Mouse (Mus musculus) lung, embryonic 16.5 days (tissue): ENCODE measurements around the gene Cdh4. TPM values are rescaled to one million over a fixed set of nuclear protein-coding genes. Genes with fewer than 3 reads are reported as not detected.

Experiments
- ATAC-seq: fragments of 200-750 bp; cut with Nextera tagmentation; 2 replicates; pipeline ENCODE4 v1.8.0; 2017; ENCODE audit warnings: low read depth, mild to moderate bottlenecking, moderate library complexity
- H3K27ac ChIP-seq: fragments of 300-500 bp; sonication (generic); 2 replicates; pipeline ENCODE4 v1.5.1; 2014; ENCODE audit warnings: mild to moderate bottlenecking, control low read depth, low read length
- H3K27me3 ChIP-seq: fragments of 300-500 bp; sonication (generic); 2 replicates; pipeline ENCODE4 v1.6.1; 2014; ENCODE audit warnings: low read depth, low read length, mixed read lengths; ENCODE audit not compliant: control insufficient read depth, insufficient read depth
- H3K36me3 ChIP-seq: fragments of 300-500 bp; sonication (generic); 2 replicates; pipeline ENCODE4 v1.6.1; 2014; ENCODE audit warnings: low read length; ENCODE audit not compliant: control insufficient read depth, insufficient read depth
- H3K4me1 ChIP-seq: fragments of 300-500 bp; sonication (generic); replicated peaks from 2 replicates; pipeline ENCODE4 v1.6.1; 2014; ENCODE audit warnings: low read length, mixed read lengths; ENCODE audit not compliant: control insufficient read depth, insufficient read depth
- H3K4me2 ChIP-seq: fragments of 300-500 bp; sonication (generic); 2 replicates; pipeline ENCODE4 v1.6.1; 2014; ENCODE audit warnings: low read depth, low read length, control low read depth
- H3K4me3 ChIP-seq: fragments of 300-500 bp; sonication (generic); 2 replicates; pipeline ENCODE4 v1.5.1; 2014; ENCODE audit warnings: mild to moderate bottlenecking, low read length, control low read depth
- H3K9ac ChIP-seq: fragments of 300-500 bp; sonication (generic); 2 replicates; pipeline ENCODE4 v1.6.1; 2014; ENCODE audit warnings: low read length, control low read depth
- H3K9me3 ChIP-seq: fragments of 300-500 bp; sonication (generic); 2 replicates; pipeline ENCODE4 v1.6.1; 2016; ENCODE audit warnings: low read length; ENCODE audit not compliant: control insufficient read depth
- WGBS: fragments of 180-500 bp; shearing (Covaris S2); extraction: QIAGEN DNeasy Blood & Tissue Kit; methylation state at CpG from one replicate; pipeline ENCODE4 v1.1.7; 2014; 5-methylcytosine and 5-hydroxymethylcytosine counted together
- polyA plus RNA-seq: library from polyadenylated mRNA; unstranded; fragments of >200 nt; fragmentation: Nextera tagmentation; extraction: Ambion mirVana; gene quantifications from 2 replicates; pipeline ENCODE4 v1.2.1, GENCODE M21; 2015

The Cdh4 gene
- polyA plus RNA-seq, 1 experiment from 2014 or later, result 7.0 TPM

DNA sequence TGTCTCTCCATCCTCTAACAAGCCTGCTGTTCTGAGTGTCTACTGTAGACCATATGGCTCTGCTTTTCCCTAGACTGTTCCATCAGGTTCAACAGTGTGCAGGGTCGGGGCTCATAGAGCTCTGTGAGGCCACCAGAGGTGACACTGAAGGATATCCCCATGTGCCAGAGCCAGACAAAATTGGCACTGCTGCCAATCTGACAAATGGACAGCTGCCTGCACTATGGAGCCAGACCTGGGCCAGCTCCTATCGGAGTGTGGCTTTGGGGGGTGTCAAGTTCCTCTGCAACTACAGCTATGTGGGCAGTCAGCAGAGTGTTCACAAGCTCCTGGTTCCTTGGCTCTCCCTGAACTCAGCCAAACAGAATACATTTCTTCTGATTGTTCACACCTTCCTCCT lies 164.1 kb downstream of the Cdh4 start:
- no peak overlapping the region for H3K4me2 ChIP-seq
- no peak overlapping the region for H3K27ac ChIP-seq

GRCm38 (mm10) chr2:179615906-179616305 lies 173.7 kb downstream of the Cdh4 start:
- H3K4me3 ChIP-seq, result no peak overlapping the region
- no peak overlapping the region for H3K9ac ChIP-seq
- H3K4me2 ChIP-seq, result no peak overlapping the region
- no peaks in the 10 kb centered on the region for H3K27me3 ChIP-seq
- no peaks in the 10 kb centered on the region for H3K4me1 ChIP-seq
- H3K27ac ChIP-seq, result no peak overlapping the region
- WGBS, result 41% methylated on average over 5 of the region's 5 CpGs
- H3K9me3 ChIP-seq, result no peaks in the 10 kb centered on the region
- ATAC-seq, result no peak
- H3K36me3 ChIP-seq, result no peaks in the 10 kb centered on the region

More for the DNA sequence above, 164.1 kb downstream of the Cdh4 start:
- no peak overlapping the region for H3K9ac ChIP-seq
- H3K4me3 ChIP-seq, result no peak overlapping the region
- H3K36me3 ChIP-seq, result no peaks in the 10 kb centered on the region
- no peaks in the 10 kb centered on the region for H3K4me1 ChIP-seq
- no peak for ATAC-seq
- H3K27me3 ChIP-seq, result no peaks in the 10 kb centered on the region
- WGBS, result 81% methylated on average over 2 of the region's 2 CpGs
- no peaks in the 10 kb centered on the region for H3K9me3 ChIP-seq

- Histone ChIP-seq H3K4me1 (no peaks in the 10 kb centered on the region), H3K9ac (no peak overlapping the region), H3K27ac (no peak overlapping the region), H3K4me3 (no peak overlapping the region), H3K4me2 (no peak overlapping the region), H3K9me3 (no peaks in the 10 kb centered on the region), H3K27me3 (no peaks in the 10 kb centered on the region), H3K36me3 (no peaks in the 10 kb centered on the region)
- ATAC-seq, result no peak
- 57% methylated on average over 17 of the region's 17 CpGs for WGBS
Observed at GRCm38 (mm10) chr2:179623643-179624473, 181.6 kb downstream of the Cdh4 start.

GRCm38 (mm10) chr2:179627563-179627962 lies 185.3 kb downstream of the Cdh4 start:
- H3K4me2 ChIP-seq, result no peak overlapping the region
- H3K27me3 ChIP-seq, result no peaks in the 10 kb centered on the region
- WGBS, result 76% methylated on average over 2 of the region's 2 CpGs
- H3K4me3 ChIP-seq, result no peak overlapping the region
- no peaks in the 10 kb centered on the region for H3K9me3 ChIP-seq
- no peak overlapping the region for H3K9ac ChIP-seq
- ATAC-seq, result no peak
- H3K4me1 ChIP-seq, result no peaks in the 10 kb centered on the region
- H3K27ac ChIP-seq, result no peak overlapping the region
- H3K36me3 ChIP-seq, result no peaks in the 10 kb centered on the region

GRCm38 (mm10) chr2:179630720-179631119 lies 188.5 kb downstream of the Cdh4 start:
- Histone ChIP-seq H3K4me1 (no peaks in the 10 kb centered on the region), H3K9me3 (no peaks in the 10 kb centered on the region), H3K4me3 (no peak overlapping the region), H3K27ac (no peak overlapping the region), H3K36me3 (no peaks in the 10 kb centered on the region), H3K9ac (no peak overlapping the region), H3K27me3 (no peaks in the 10 kb centered on the region), H3K4me2 (no peak overlapping the region)
- WGBS, result 38% methylated on average over 10 of the region's 10 CpGs
- no peak for ATAC-seq

DNA sequence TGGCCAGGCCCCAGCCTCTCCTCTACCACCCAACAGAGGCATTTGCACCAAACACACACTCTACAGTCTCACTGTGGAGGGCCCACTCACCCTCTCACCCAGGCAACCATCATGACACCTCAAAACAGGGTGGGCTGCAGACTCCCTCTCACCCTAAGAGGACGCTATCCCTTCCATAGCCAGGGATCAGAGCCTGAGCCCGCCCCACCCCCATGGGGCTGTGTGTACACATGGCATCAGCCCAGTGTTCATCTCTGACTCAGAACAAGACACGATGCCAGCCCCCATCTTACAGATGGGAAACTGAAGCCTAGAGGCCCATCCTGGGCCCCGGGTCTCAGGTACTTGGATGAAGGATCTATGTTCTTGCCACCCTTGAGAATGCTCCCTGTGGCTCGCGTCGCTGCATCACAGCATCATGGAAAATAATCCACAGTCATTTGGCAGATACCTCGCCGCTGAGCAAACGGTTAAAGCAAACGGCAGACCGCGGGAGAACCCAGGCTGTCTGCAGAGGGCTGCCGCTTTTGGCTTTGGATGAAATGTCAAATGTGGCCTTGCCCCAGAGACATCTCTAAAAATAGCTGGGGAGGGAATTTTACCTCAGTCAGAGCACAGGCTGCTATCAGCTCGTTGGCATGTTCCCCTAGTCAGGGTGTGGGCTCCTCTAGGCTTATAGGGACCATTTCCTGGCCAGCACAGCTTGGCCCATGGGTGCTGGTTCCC lies 198.5 kb downstream of the Cdh4 start:
- no peak overlapping the region for H3K4me2 ChIP-seq
- no peak overlapping the region for H3K4me3 ChIP-seq
- H3K27me3 ChIP-seq, result no peaks in the 10 kb centered on the region
- no peaks in the 10 kb centered on the region for H3K4me1 ChIP-seq
- H3K27ac ChIP-seq, result no peak overlapping the region
- no peak for ATAC-seq
- H3K9me3 ChIP-seq, result peaks cover 5% of the 10 kb centered on the region
- H3K9ac ChIP-seq, result no peak overlapping the region
- H3K36me3 ChIP-seq, result no peaks in the 10 kb centered on the region
- 65% methylated on average over 15 of the region's 15 CpGs for WGBS

DNA sequence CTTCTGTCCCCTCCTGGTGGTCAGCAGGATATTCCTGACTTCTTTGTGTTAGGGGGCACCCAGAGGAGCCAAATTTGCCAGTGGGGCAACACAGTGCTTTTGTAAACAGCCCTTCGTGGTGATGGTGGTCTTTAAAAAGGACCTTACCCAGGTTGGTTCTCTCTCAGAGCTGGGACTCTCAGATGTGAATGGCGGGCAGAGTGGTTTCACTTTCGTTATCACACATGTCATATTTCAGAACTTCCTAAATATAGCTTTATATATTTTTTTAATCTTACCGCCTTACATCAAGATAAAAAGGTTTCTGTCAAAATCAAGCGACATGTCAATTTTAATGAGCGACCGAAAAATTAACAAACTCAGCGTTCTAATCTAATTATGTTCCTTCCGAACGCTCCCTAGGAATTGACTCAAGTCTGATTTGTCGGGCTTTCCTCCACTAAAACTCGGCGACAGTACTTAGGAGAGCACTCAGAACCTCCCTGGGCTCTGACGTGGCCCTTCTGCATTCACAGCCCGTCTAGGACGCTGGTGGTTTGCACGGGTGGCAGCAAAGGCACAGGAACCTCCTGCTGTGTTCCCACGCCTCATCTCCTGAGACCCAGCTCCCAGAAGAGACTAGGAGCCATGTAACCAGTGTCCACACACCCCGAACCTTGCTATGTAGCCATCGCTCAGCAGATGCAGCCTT lies 206.5 kb downstream of the Cdh4 start:
- Histone ChIP-seq H3K4me3 (no peak overlapping the region), H3K4me2 (no peak overlapping the region), H3K36me3 (no peaks in the 10 kb centered on the region), H3K9me3 (peaks cover 5% of the 10 kb centered on the region), H3K9ac (no peak overlapping the region), H3K27me3 (no peaks in the 10 kb centered on the region), H3K4me1 (no peaks in the 10 kb centered on the region), H3K27ac (no peak overlapping the region)
- 73% methylated on average over 20 of the region's 20 CpGs for WGBS
- ATAC-seq, result no peak

- WGBS, result 50% methylated on average over 4 of the region's 4 CpGs
- Histone ChIP-seq H3K36me3 (no peaks in the 10 kb centered on the region), H3K4me1 (no peaks in the 10 kb centered on the region), H3K27ac (no peak overlapping the region), H3K9ac (no peak overlapping the region), H3K9me3 (no peaks in the 10 kb centered on the region; the same call in 1 of the 2 replicates), H3K4me2 (no peak overlapping the region), H3K4me3 (no peak overlapping the region), H3K27me3 (no peaks in the 10 kb centered on the region)
- ATAC-seq, result no peak
Observed at GRCm38 (mm10) chr2:179649370-179649769, 207.1 kb downstream of the Cdh4 start.

DNA sequence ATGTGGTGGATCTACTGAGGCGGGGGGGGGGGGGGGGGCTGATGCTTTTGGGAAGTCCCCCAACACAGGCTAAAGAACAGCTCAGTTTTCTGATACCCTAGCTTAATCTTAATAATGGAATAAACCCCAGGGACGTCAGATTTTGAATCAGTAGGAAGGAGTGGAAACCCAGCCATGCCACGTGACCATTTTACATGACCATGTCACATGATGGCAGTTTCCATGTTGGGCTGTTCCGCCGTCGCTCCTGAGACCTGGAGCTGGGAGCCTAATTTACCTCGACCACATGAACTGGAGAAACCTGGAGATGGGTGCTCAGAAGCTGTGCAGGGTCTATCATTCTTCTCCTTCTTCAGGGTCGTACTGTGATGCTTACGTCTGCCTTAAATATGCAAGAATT lies 207.9 kb downstream of the Cdh4 start:
- no peak overlapping the region for H3K27ac ChIP-seq
- no peak overlapping the region for H3K9ac ChIP-seq
- no peak overlapping the region for H3K4me2 ChIP-seq
- no peaks in the 10 kb centered on the region for H3K36me3 ChIP-seq
- no peak for ATAC-seq
- no peaks in the 10 kb centered on the region for H3K4me1 ChIP-seq
- WGBS, result 81% methylated on average over 9 of the region's 9 CpGs
- H3K27me3 ChIP-seq, result no peaks in the 10 kb centered on the region
- H3K4me3 ChIP-seq, result no peak overlapping the region
- H3K9me3 ChIP-seq, result no peaks in the 10 kb centered on the region
